ENCODE assay signal across 11 mouse cellular contexts in genomic region chr4:131861341-131861739, GRCm38 (mm10). TPM values are rescaled to one million over a fixed set of nuclear protein-coding genes. Genes with fewer than 3 reads are reported as not detected.
DNase-seq lines count a peak whose midpoint lies in the region; ATAC-seq and TF ChIP-seq lines count a peak whose summit lies in the region.
"Had no signal": no experiment of that assay in that cellular context is flagged by ENCODE, and none has a peak within 500 bp of the region (broad histone marks: within the 10 kb centered on the region; RNA-seq: fewer than 3 reads in every experiment).

No protein-coding gene starts in this region.

- no peak for TF ChIP-seq EP300 in liver, postnatal 0 days (IDR thresholded peaks at IDR 0.05; ENCODE audit: low read depth)

- H3K9ac ChIP-seq in kidney, postnatal 0 days (ENCODE audit: low read depth, low read length): no peak overlapping the region
- no peak overlapping the region for H3K9ac ChIP-seq in liver, postnatal 0 days (replicated peaks)
- H3K9ac ChIP-seq: lung, embryonic 14.5 days; midbrain, embryonic 15.5 days had no signal

- ATAC-seq in kidney, postnatal 0 days (replicated peaks; ENCODE audit: low FRiP score, low read depth): no peak
- peak; percentile 29; the same call in 1 of the 2 replicates for ATAC-seq in liver, postnatal 0 days
- ATAC-seq: midbrain, embryonic 15.5 days had no signal

- no peaks in the 10 kb centered on the region for H3K9me3 ChIP-seq in kidney, postnatal 0 days (replicated peaks; ENCODE audit: low read length)
- H3K9me3 ChIP-seq in liver, postnatal 0 days (ENCODE audit: low read length): no peaks in the 10 kb centered on the region
- H3K9me3 ChIP-seq: hindbrain, embryonic 10.5 days; midbrain, embryonic 15.5 days had no signal

- no peak overlapping the region for H3K4me2 ChIP-seq in kidney, postnatal 0 days (ENCODE audit: low read length)
- peak overlapping the region; percentile 48 for H3K4me2 ChIP-seq in liver, postnatal 0 days (ENCODE audit: low read depth, low read length)
- H3K4me2 ChIP-seq: lung, embryonic 14.5 days; midbrain, embryonic 15.5 days had no signal

- H3K4me1 ChIP-seq in kidney, postnatal 0 days (replicated peaks; ENCODE audit: insufficient read depth, low read length): no peaks in the 10 kb centered on the region
- no peaks in the 10 kb centered on the region for H3K4me1 ChIP-seq in liver, postnatal 0 days (ENCODE audit: insufficient read depth)
- H3K4me1 ChIP-seq: midbrain, embryonic 15.5 days had no signal

- H3K27ac ChIP-seq in kidney, postnatal 0 days: no peak overlapping the region
- peak overlapping the region; percentile 76 for H3K27ac ChIP-seq in liver, postnatal 0 days (ENCODE audit: low read depth)
- H3K27ac ChIP-seq: hindbrain, embryonic 10.5 days; layer of hippocampus, adult 2 months; midbrain, embryonic 15.5 days had no signal

- no peaks in the 10 kb centered on the region for H3K27me3 ChIP-seq in kidney, postnatal 0 days (ENCODE audit: insufficient read depth, low read length)
- no peaks in the 10 kb centered on the region for H3K27me3 ChIP-seq in liver, postnatal 0 days (ENCODE audit: insufficient read depth, low read length)
- H3K27me3 ChIP-seq: midbrain, embryonic 15.5 days had no signal

- H3K36me3 ChIP-seq in kidney, postnatal 0 days (ENCODE audit: insufficient read depth, low read length): peaks cover 13% of the 10 kb centered on the region
- H3K36me3 ChIP-seq in liver, postnatal 0 days (replicated peaks; ENCODE audit: insufficient read depth, low read length): peaks cover 32% of the 10 kb centered on the region

- TF ChIP-seq CTCF in kidney, postnatal 0 days (IDR thresholded peaks at IDR 0.05; ENCODE audit: low read depth): no peak
- no peak for TF ChIP-seq CTCF in liver, postnatal 0 days (IDR thresholded peaks at IDR 0.05; ENCODE audit: low read depth)

- peak; percentile 54 for DNase-seq in kidney, postnatal 0 days (ENCODE audit: low spot score)
- no peak for DNase-seq in kidney, adult 11 months
- DNase-seq in thymus, postnatal 14 days: peak; percentile 21
- no peak for DNase-seq in thymus, postnatal 25 days
- DNase-seq in liver, postnatal 0 days: no peak
- DNase-seq in natural killer cell, adult 2 months (ENCODE audit: low spot score in 2 of 2): no peak
- no peak for DNase-seq in yolk sac, embryonic 10.5 days (ENCODE audit: low spot score)

- WGBS in kidney, postnatal 0 days: 54% methylated on average over 4 of the region's 4 CpGs
- WGBS in liver, postnatal 0 days (ENCODE audit: insufficient replicate concordance): 37% methylated on average over 4 of the region's 4 CpGs

- no peak overlapping the region for H3K4me3 ChIP-seq in kidney, postnatal 0 days (replicated peaks; ENCODE audit: low read depth, low read length)
- 0 out of 2 replicates have a peak overlapping the region, but pooled peaks have one; percentile 9 for H3K4me3 ChIP-seq in liver, postnatal 0 days (ENCODE audit: low read depth, low read length)
- H3K4me3 ChIP-seq: hindbrain, embryonic 10.5 days; layer of hippocampus, adult 2 months; midbrain, embryonic 15.5 days had no signal

RNA-seq across cellular contexts. Expression of gene Srsf4, which starts 12.1 kb away (rescaled TPM):
- 76.1 and 81.0 TPM in 2 replicates for polyA plus RNA-seq in kidney, postnatal 0 days (2015; fragmentation: Nextera tagmentation; extraction: Ambion mirVana)
- 35.0 and 37.5 TPM in 2 replicates for polyA plus RNA-seq in liver, postnatal 0 days (2015; fragmentation: Nextera tagmentation; extraction: Ambion mirVana)

RNA-seq across cellular contexts. Expression of gene Mecr, which starts 18.1 kb away (rescaled TPM):
- polyA plus RNA-seq in kidney, postnatal 0 days (2015; fragmentation: Nextera tagmentation; extraction: Ambion mirVana): 43.0 and 45.4 TPM in 2 replicates
- polyA plus RNA-seq in liver, postnatal 0 days (2015; fragmentation: Nextera tagmentation; extraction: Ambion mirVana): 27.6 and 30.0 TPM in 2 replicates

RNA-seq across cellular contexts. Expression of gene Ptpru, which starts 23.3 kb away (rescaled TPM):
- polyA plus RNA-seq in kidney, postnatal 0 days (2015; fragmentation: Nextera tagmentation; extraction: Ambion mirVana): 27.5 and 31.8 TPM in 2 replicates
- 2.6 and 2.7 TPM in 2 replicates for polyA plus RNA-seq in liver, postnatal 0 days (2015; fragmentation: Nextera tagmentation; extraction: Ambion mirVana)

Comparison
In these comparisons a context has a peak if more than half of its experiments do, and no peak if none do; other contexts are left out.
1. DNase-seq: peak in kidney, postnatal 0 days (single experiment) and thymus, postnatal 14 days (single experiment); none in kidney, adult 11 months (single experiment), thymus, postnatal 25 days (single experiment), liver, postnatal 0 days (single experiment), natural killer cell, adult 2 months (0 of 2) and yolk sac, embryonic 10.5 days (single experiment).